Mouse (Mus musculus) kidney, embryonic 16.5 days (tissue): ENCODE measurements around the gene Pafah1b1. TPM values are rescaled to one million over a fixed set of nuclear protein-coding genes. Genes with fewer than 3 reads are reported as not detected.
A peak's percentile ranks its signal among the peaks of the same experiment; 100 is the strongest.

ENCODE experiments used
- ATAC-seq: fragments of 200-750 bp; cut with Nextera tagmentation; 2 replicates; pipeline ENCODE4 v1.8.0; 2017; ENCODE audit warnings: moderate TSS enrichment; ENCODE audit not compliant: low FRiP score, low TSS enrichment
- H3K27ac ChIP-seq: fragments of 300-500 bp; sonication (generic); 2 replicates; pipeline ENCODE4 v1.5.1; 2014; ENCODE audit warnings: low read length
- H3K27me3 ChIP-seq: fragments of 300-500 bp; sonication (generic); 2 replicates; pipeline ENCODE4 v1.6.1; 2014; ENCODE audit warnings: low read length, control low read depth, mixed read lengths; ENCODE audit not compliant: insufficient read depth
- H3K36me3 ChIP-seq: fragments of 300-500 bp; sonication (generic); 2 replicates; pipeline ENCODE4 v1.6.1; 2014; ENCODE audit warnings: low read length, control low read depth, mixed read lengths; ENCODE audit not compliant: insufficient read depth
- H3K4me1 ChIP-seq: fragments of 300-500 bp; sonication (generic); 2 replicates; pipeline ENCODE4 v1.6.1; 2014; ENCODE audit warnings: low read length, control low read depth, mixed read lengths; ENCODE audit not compliant: insufficient read depth
- H3K4me2 ChIP-seq: fragments of 300-500 bp; sonication (generic); replicated peaks from 2 replicates; pipeline ENCODE4 v1.6.1; 2014; ENCODE audit warnings: low read depth, low read length
- H3K4me3 ChIP-seq: fragments of 300-500 bp; sonication (generic); 2 replicates; pipeline ENCODE4 v1.5.1; 2014; ENCODE audit warnings: mild to moderate bottlenecking, low read length
- H3K9ac ChIP-seq: fragments of 300-500 bp; sonication (generic); replicated peaks from 2 replicates; pipeline ENCODE4 v1.6.1; 2014; ENCODE audit warnings: low read length
- H3K9me3 ChIP-seq: fragments of 300-500 bp; sonication (generic); 2 replicates; pipeline ENCODE4 v1.6.1; 2016; ENCODE audit warnings: low read length, control low read depth
- WGBS: fragments of 180-500 bp; shearing (Covaris S2); extraction: QIAGEN DNeasy Blood & Tissue Kit; methylation state at CpG from one replicate; pipeline ENCODE4 v1.1.7; 2014; 5-methylcytosine and 5-hydroxymethylcytosine counted together
- polyA plus RNA-seq: library from polyadenylated mRNA; unstranded; fragments of >200 nt; fragmentation: Nextera tagmentation; extraction: Ambion mirVana; gene quantifications from 2 replicates; pipeline ENCODE4 v1.2.1, GENCODE M21; 2015

Pafah1b1 gene
- polyA plus RNA-seq, 1 experiment from 2014 or later = 34.4 TPM

DNA sequence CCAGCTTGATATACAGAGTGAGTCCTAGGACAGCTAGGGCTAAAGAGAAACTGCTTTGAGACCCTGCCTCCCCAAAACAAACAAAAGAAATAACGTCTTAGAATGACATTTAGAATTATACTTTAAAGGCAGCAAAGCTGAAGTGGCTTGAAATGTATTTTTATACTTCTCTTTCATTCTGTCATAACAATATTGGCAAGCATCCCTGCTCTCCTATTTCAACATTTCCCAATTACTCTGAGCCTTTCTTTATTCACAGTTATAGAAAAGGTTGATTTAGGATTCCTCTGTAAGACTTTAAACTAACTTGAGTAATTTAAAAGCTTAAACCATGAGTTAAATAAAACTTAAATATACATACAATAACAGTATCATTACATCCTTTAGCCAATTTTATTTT lies 32.3 kb downstream of the Pafah1b1 start:
- no peaks in the 10 kb centered on the region for H3K27me3 ChIP-seq
- H3K27ac ChIP-seq = no peak overlapping the region
- no peak overlapping the region for H3K4me3 ChIP-seq
- ATAC-seq = no peak
- H3K9ac ChIP-seq = no peak overlapping the region
- 59% methylated on average over 1 of the region's 1 CpGs for WGBS
- H3K9me3 ChIP-seq = no peaks in the 10 kb centered on the region
- H3K4me1 ChIP-seq = no peaks in the 10 kb centered on the region
- no peak overlapping the region for H3K4me2 ChIP-seq
- H3K36me3 ChIP-seq = peaks cover 28% of the 10 kb centered on the region

DNA sequence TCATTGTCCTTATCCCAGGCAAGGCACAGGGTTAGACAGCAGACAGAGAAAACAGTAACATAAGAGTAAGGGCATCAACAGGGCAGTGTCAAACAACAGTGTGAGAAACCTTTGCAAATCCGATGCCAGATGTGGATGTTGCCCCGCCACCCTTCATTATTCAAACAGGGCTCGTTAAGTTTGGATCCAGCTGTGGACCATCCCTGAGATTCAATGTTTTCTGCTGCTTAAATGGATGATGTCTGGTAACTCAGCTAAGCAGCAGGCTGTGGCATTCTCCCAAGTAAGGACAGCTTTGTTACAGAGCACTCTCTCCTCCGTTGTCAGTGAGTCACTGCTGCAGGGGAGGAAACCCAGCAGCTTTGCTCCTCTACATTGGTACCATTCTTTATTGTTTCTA lies 49.3 kb downstream of the Pafah1b1 start:
- Histone ChIP-seq H3K4me2 (no peak overlapping the region), H3K9me3 (no peaks in the 10 kb centered on the region), H3K27me3 (no peaks in the 10 kb centered on the region), H3K27ac (no peak overlapping the region), H3K9ac (no peak overlapping the region), H3K36me3 (peaks cover 42% of the 10 kb centered on the region), H3K4me3 (no peak overlapping the region), H3K4me1 (no peaks in the 10 kb centered on the region)
- no peak for ATAC-seq
- WGBS = 79% methylated on average over 4 of the region's 4 CpGs

DNA sequence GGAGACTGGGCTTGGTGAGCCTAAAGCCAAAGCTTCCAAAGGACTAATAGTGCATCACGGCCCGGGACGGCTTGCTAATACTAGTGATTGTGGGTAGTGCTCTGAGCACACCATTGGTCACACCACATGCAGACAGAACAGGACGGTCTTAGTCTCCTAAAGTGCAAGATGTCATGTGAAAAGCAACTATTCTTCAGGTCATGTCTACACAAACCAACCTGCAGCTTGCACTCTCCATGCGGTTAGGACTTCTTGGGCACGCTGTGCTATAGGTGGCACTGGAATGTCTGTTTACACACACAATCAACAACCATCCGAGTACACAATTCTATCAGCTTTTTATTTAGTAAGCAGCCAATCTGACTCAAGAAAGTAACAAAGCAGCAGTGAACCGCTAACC lies 49.8 kb downstream of the Pafah1b1 start:
- Histone ChIP-seq H3K27me3 (no peaks in the 10 kb centered on the region), H3K9me3 (no peaks in the 10 kb centered on the region), H3K4me2 (no peak overlapping the region), H3K4me3 (no peak overlapping the region), H3K27ac (no peak overlapping the region), H3K9ac (no peak overlapping the region), H3K4me1 (no peaks in the 10 kb centered on the region), H3K36me3 (peaks cover 38% of the 10 kb centered on the region)
- WGBS = 94% methylated on average over 8 of the region's 8 CpGs
- no peak for ATAC-seq

DNA sequence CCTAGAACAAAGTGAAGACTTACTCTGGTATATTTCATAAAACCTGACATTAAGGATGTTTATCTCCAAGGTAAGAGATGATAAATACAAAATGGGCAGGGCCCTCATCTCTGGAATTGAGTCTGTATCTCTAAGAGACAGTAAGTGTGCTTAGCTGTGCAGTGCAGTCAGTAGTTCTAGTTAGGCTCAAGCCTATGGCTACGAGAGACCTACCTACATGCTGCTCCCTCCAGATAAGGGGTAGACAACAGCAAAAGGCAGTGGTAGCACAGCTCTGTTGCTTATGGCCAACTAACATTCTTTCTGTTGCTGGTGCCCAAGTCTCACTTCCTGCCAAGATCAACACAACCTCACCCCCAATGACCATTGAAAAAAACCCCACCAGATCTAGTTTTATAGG lies 50.9 kb downstream of the Pafah1b1 start:
- H3K4me3 ChIP-seq = no peak overlapping the region
- H3K4me1 ChIP-seq = no peaks in the 10 kb centered on the region
- H3K27ac ChIP-seq = 0 out of 2 replicates have a peak overlapping the region, but pooled peaks have one; percentile 24
- ATAC-seq = no peak
- no peak overlapping the region for H3K9ac ChIP-seq
- no peaks in the 10 kb centered on the region for H3K9me3 ChIP-seq
- peaks cover 42% of the 10 kb centered on the region for H3K36me3 ChIP-seq
- H3K4me2 ChIP-seq = no peak overlapping the region
- no peaks in the 10 kb centered on the region for H3K27me3 ChIP-seq
- WGBS = 97% methylated on average over 1 of the region's 1 CpGs

GRCm38 (mm10) chr11:74672901-74673513 lies 51.5 kb downstream of the Pafah1b1 start:
- Histone ChIP-seq H3K9ac (no peak overlapping the region), H3K36me3 (peaks cover 41% of the 10 kb centered on the region), H3K4me1 (no peaks in the 10 kb centered on the region), H3K4me3 (no peak overlapping the region), H3K27ac (no peak overlapping the region), H3K9me3 (no peaks in the 10 kb centered on the region), H3K27me3 (no peaks in the 10 kb centered on the region), H3K4me2 (no peak overlapping the region)
- 85% methylated on average over 6 of the region's 6 CpGs for WGBS
- 0 out of 2 replicates have a peak, but pooled peaks have one; percentile 23 for ATAC-seq

DNA sequence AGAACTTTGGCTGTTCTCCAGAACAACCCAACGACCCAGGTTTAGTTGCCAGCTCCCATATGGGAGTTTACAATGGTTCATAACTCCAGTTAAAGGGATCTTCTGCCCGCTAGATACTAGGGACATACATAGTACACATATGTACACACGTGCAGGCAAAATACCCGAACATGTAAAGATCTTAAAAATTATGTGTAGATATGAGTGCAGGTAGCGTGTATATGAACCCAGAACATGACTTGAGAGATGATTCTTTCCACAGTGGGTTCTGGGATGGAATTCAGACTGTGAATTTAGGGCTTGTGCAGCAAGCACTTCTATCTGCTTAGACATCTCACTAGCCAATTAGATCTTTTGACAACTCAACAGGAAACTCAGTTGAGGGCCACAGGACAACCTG lies 52.6 kb downstream of the Pafah1b1 start:
- no peak overlapping the region for H3K4me2 ChIP-seq
- 88% methylated on average over 5 of the region's 5 CpGs for WGBS
- H3K9me3 ChIP-seq = no peaks in the 10 kb centered on the region
- no peaks in the 10 kb centered on the region for H3K27me3 ChIP-seq
- no peak overlapping the region for H3K9ac ChIP-seq
- no peak overlapping the region for H3K4me3 ChIP-seq
- H3K4me1 ChIP-seq = no peaks in the 10 kb centered on the region
- ATAC-seq = no peak
- H3K36me3 ChIP-seq = peaks cover 47% of the 10 kb centered on the region
- no peak overlapping the region for H3K27ac ChIP-seq

DNA sequence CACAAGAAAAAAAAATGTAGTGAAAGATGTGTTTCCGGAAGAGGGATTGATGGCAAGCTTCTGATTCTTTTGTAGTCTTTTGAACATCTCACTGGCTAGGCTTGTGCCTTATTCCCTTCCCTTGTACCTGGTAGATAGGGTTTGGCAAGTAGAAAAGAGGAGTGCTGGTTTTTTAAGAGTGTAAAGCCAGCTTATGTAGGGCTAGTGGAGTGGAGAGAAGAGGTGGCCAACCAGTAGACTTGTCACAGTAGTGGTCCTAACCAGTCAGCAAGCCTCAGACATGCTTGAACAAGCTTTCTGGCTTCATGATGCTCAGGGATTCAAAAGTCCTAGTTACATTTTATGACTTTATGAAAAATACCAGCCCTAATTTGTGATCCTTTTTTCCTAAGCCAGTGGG lies 53.5 kb downstream of the Pafah1b1 start:
- no peak overlapping the region for H3K27ac ChIP-seq
- ATAC-seq = no peak
- H3K27me3 ChIP-seq = no peaks in the 10 kb centered on the region
- H3K9me3 ChIP-seq = no peaks in the 10 kb centered on the region
- no peak overlapping the region for H3K4me3 ChIP-seq
- 86% methylated on average over 1 of the region's 1 CpGs for WGBS
- H3K36me3 ChIP-seq = peaks cover 53% of the 10 kb centered on the region
- H3K4me1 ChIP-seq = no peaks in the 10 kb centered on the region
- H3K4me2 ChIP-seq = no peak overlapping the region
- H3K9ac ChIP-seq = no peak overlapping the region

DNA sequence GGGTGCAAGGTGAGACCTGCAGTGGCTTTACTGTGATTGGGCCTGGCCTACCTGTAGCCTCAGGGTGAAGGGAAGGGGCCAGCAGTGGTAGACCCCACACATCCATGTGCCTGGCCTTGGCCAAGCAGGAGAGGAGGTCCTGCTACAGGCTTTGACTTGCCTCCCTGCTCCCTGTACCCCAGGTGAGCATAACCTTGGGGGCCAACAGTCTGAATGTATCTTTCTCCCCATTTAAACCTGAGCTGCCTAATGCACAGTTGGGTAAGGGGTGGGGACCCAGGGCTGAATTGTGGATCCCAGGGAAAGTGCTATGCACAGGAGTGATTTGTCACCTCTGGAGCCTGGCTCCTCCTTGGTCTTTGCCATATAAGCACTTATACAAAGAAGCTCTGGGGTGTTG lies 54.3 kb downstream of the Pafah1b1 start:
- 0 out of 2 replicates have a peak, but pooled peaks have one; percentile 24 for ATAC-seq
- H3K9ac ChIP-seq = no peak overlapping the region
- H3K4me1 ChIP-seq = no peaks in the 10 kb centered on the region
- no peak overlapping the region for H3K4me2 ChIP-seq
- H3K27me3 ChIP-seq = no peaks in the 10 kb centered on the region
- H3K9me3 ChIP-seq = no peaks in the 10 kb centered on the region
- H3K4me3 ChIP-seq = no peak overlapping the region
- H3K27ac ChIP-seq = no peak overlapping the region
- H3K36me3 ChIP-seq = peaks cover 59% of the 10 kb centered on the region

DNA sequence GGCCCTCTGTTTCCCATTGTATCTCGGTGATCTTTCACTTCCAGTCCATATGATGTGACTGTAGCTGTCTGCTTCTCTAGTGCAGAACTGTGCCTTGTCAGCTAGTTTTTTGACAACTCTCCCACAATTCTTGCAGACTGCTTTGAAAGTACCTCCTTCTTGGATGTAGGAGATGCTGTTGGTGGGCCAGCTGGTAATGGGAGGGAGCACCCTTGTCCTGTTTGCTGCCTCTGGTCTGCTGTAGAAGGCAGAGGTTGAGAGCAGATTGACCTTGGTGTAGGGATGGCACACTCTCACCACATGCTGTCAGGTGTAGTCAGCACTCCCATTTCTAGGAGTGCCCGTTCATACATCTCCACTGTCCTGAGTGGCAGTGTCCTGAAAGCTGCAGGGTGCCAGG lies 55.5 kb downstream of the Pafah1b1 start:
- no peak overlapping the region for H3K4me3 ChIP-seq
- no peak overlapping the region for H3K27ac ChIP-seq
- 82% methylated on average over 2 of the region's 2 CpGs for WGBS

GRCm38 (mm10) chr11:74668466-74668865 lies 56.0 kb downstream of the Pafah1b1 start:
- Histone ChIP-seq H3K27me3 (no peaks in the 10 kb centered on the region), H3K4me1 (no peaks in the 10 kb centered on the region), H3K9ac (no peak overlapping the region), H3K9me3 (no peaks in the 10 kb centered on the region), H3K27ac (no peak overlapping the region), H3K4me3 (no peak overlapping the region), H3K36me3 (peaks cover 66% of the 10 kb centered on the region), H3K4me2 (no peak overlapping the region)
- 87% methylated on average over 5 of the region's 5 CpGs for WGBS
- no peak for ATAC-seq

More for the DNA sequence above, 55.5 kb downstream of the Pafah1b1 start:
- H3K36me3 ChIP-seq = peaks cover 64% of the 10 kb centered on the region
- no peak overlapping the region for H3K9ac ChIP-seq
- ATAC-seq = no peak
- H3K4me1 ChIP-seq = no peaks in the 10 kb centered on the region
- H3K27me3 ChIP-seq = no peaks in the 10 kb centered on the region
- no peaks in the 10 kb centered on the region for H3K9me3 ChIP-seq
- H3K4me2 ChIP-seq = no peak overlapping the region
